Mouse (Mus musculus) adrenal gland, adult (tissue): ENCODE results near the gene Slc35c1.
"Not testable (repeated sequence)": the region's sequence is repeated elsewhere in the genome, so short reads cannot be mapped to it uniquely, and the experiment has no call there.

ENCODE experiments used
- DNase-seq, 2 experiments: peaks; one replicate each; pipeline ENCODE4 v3.0.0; 2022 to 2023; ENCODE audit warnings: low spot score in 1 of 2; ENCODE audit not compliant: inconsistent age in 2 of 2

The Slc35c1 gene

GRCm38 (mm10) chr2:92476580-92476979 is 16.2 kb upstream of the Slc35c1 start:
- not testable (repeated sequence) for DNase-seq

- no peak for DNase-seq
Measured at GRCm38 (mm10) chr2:92475711-92476110, 15.4 kb upstream of the Slc35c1 start.

- no peak for DNase-seq
Measured at GRCm38 (mm10) chr2:92474920-92475319, 14.6 kb upstream of the Slc35c1 start.

- DNase-seq = no peak
Measured at GRCm38 (mm10) chr2:92471886-92472670, 11.7 kb upstream of the Slc35c1 start.

- no peak for DNase-seq
Measured at GRCm38 (mm10) chr2:92464690-92465089, 4.4 kb upstream of the Slc35c1 start.

- DNase-seq = peak in 1 of 2 experiments; percentile 31
Measured at GRCm38 (mm10) chr2:92461215-92461614, 877 bp upstream of the Slc35c1 start.

GRCm38 (mm10) chr2:92459141-92459920 is 1.0 kb downstream of the Slc35c1 start:
- peak; percentile 88 to 94 for DNase-seq

GRCm38 (mm10) chr2:92458481-92458880 is 1.9 kb downstream of the Slc35c1 start:
- peak in 1 of 2 experiments; percentile 44 for DNase-seq

- DNase-seq = peak in 1 of 2 experiments; percentile 54
Measured at GRCm38 (mm10) chr2:92456970-92457530, 3.3 kb downstream of the Slc35c1 start.

- no peak for DNase-seq
Measured at GRCm38 (mm10) chr2:92455704-92456103, 4.6 kb downstream of the Slc35c1 start.

- DNase-seq = no peak
Measured at GRCm38 (mm10) chr2:92454166-92454565, 6.2 kb downstream of the Slc35c1 start.

- no peak for DNase-seq
Measured at GRCm38 (mm10) chr2:92451126-92451525, 9.2 kb downstream of the Slc35c1 start.

- DNase-seq = no peak
Measured at GRCm38 (mm10) chr2:92447121-92447740, 13.1 kb downstream of the Slc35c1 start.

GRCm38 (mm10) chr2:92446656-92447055 is 13.7 kb downstream of the Slc35c1 start:
- no peak for DNase-seq

GRCm38 (mm10) chr2:92445890-92446289 is 14.4 kb downstream of the Slc35c1 start:
- peak; percentile 68 to 78 for DNase-seq

GRCm38 (mm10) chr2:92444376-92444775 is 16.0 kb downstream of the Slc35c1 start:
- no peak for DNase-seq

GRCm38 (mm10) chr2:92443313-92443712 is 17.0 kb downstream of the Slc35c1 start:
- DNase-seq = peak in 1 of 2 experiments; percentile 66

- no peak for DNase-seq
Measured at GRCm38 (mm10) chr2:92442419-92443001, 17.8 kb downstream of the Slc35c1 start.

GRCm38 (mm10) chr2:92440432-92440831 is 19.9 kb downstream of the Slc35c1 start:
- no peak for DNase-seq

- DNase-seq = no peak
Measured at GRCm38 (mm10) chr2:92438567-92438966, 21.8 kb downstream of the Slc35c1 start.

- peak; percentile 79 to 95 for DNase-seq
Measured at GRCm38 (mm10) chr2:92437875-92438274, 22.5 kb downstream of the Slc35c1 start.
